Mouse (Mus musculus) megakaryocyte, embryonic 14.5 days (primary cell): ENCODE measurements around the gene Fam155a.

ENCODE experiments used
- FLI1 ChIP-seq: IDR thresholded peaks from 2 replicates; pipeline ENCODE4 v1.6.1; 2012; ENCODE audit warnings: low read length, inconsistent platforms, mixed read lengths
- GATA1 ChIP-seq: IDR thresholded peaks from 3 replicates; pipeline ENCODE4 v1.6.1; 2012; ENCODE audit warnings: mixed read lengths, low read length, inconsistent platforms, borderline replicate concordance

DNA sequence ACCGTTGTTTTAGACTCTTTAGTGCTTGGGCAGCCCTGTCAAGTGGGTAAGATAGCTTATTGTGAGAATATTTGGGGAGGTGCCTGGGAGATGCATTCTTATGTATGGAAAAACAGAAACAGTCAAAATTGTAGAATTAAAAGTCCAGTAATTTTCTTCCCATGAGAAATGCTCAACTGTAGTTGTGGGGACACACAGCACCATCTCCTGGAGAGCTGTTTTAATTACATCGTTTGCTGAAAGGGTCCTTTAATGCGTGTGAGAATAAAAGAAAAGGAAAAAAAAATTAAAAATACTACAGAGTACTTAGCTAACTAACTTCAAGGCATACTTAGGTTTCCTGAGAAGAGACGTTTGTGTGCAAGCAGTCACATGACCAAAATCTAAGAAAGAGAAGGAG lies 582.3 kb downstream of the Fam155a start:
- TF ChIP-seq GATA1 (no peak), FLI1 (no peak)
